Mouse (Mus musculus) erythroid progenitor cell, adult 5-6 weeks (primary cell): ENCODE data around the gene Gm17387. TPM values are rescaled to one million over a fixed set of nuclear protein-coding genes. Genes with fewer than 3 reads are reported as not detected.
A peak's percentile ranks its signal among the peaks of the same experiment; 100 is the strongest.

Experiments used
- ATAC-seq: replicated peaks from 2 replicates; pipeline ENCODE4 v1.8.0; 2016; ENCODE audit warnings: moderate number of reproducible peaks, mild to moderate bottlenecking, moderate TSS enrichment, inconsistent platforms; ENCODE audit not compliant: poor library complexity, low FRiP score, severe bottlenecking
- total RNA-seq, 2 experiments: library from RNA; stranded (forward) in 1 of 2; stranded (reverse) in 1 of 2; fragments of 150-400 nt in 1 of 2; fragments of 186-747, 209-891 nt in 1 of 2; gene quantifications; 2 replicates each; pipeline versions ENCODE4 v1.2.3 to v1.2.4; 2015 to 2017; ENCODE audit warnings: low replicate concordance in 2 of 2

Gene Gm17387
- total RNA-seq, 2 experiments from 2014 or later: not detected

DNA sequence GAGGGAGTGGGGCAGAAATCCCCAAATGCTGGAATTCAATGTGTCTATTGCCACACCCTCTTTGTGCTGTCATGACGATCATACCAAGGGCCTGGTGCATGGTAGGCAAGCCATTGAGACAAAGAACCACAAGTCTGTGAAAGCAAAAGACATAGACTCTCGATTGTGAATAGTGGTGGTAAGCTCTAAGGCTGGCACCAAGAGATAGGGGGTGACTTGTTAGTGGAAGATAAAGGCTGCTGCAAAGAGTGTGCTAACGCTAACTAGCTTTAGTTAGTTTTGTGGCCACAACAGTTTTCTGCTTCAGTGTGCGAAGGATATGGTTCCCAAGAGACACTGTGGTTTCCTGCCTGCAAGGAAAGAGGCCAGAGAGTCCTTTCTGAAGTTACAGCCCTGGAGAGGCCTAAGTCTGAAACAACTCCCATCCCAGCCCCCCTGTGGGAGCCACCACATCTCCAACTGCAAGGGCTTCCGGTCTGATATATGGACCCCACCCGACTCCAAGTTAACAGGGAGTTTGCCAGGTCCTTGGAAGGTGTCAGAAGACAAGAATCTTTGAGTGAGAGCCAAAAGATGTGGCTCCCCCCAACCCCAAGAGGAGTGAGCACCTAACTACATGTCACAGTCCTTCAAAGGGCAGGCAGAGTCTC is 18.1 kb downstream of the Gm17387 start:
- ATAC-seq: peak; percentile 62

DNA sequence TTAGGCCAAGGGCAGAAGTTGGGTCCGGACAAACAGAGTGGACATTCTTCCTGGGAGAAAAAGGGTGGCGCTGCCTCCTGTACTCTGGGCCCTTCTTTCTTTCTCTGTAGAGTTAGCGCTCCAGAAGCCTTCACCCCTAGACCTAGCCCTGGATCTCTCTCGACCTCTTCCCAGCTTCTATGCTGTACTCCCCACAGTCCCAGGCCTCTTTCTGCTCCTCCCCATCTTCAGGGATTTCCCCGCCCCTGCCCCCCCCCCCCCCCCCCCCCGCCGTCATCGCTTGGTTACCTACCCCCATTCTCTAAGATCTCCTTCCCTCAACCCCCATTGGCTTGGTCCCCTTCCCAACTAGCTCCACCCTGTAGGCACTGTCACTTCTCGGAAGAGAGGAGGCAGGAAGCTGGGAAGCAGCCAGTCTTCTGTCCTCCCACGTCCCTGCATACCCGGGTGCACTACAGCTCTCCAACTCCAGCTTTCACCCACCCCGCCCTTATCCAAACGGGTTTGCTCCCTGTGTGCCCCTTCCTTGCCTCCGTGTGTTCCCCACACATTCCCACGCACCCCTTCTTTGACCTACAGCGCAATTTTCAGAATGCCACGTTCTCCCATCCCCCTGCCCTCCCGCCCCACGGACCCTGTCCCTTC is 18.8 kb downstream of the Gm17387 start:
- ATAC-seq: no peak

DNA sequence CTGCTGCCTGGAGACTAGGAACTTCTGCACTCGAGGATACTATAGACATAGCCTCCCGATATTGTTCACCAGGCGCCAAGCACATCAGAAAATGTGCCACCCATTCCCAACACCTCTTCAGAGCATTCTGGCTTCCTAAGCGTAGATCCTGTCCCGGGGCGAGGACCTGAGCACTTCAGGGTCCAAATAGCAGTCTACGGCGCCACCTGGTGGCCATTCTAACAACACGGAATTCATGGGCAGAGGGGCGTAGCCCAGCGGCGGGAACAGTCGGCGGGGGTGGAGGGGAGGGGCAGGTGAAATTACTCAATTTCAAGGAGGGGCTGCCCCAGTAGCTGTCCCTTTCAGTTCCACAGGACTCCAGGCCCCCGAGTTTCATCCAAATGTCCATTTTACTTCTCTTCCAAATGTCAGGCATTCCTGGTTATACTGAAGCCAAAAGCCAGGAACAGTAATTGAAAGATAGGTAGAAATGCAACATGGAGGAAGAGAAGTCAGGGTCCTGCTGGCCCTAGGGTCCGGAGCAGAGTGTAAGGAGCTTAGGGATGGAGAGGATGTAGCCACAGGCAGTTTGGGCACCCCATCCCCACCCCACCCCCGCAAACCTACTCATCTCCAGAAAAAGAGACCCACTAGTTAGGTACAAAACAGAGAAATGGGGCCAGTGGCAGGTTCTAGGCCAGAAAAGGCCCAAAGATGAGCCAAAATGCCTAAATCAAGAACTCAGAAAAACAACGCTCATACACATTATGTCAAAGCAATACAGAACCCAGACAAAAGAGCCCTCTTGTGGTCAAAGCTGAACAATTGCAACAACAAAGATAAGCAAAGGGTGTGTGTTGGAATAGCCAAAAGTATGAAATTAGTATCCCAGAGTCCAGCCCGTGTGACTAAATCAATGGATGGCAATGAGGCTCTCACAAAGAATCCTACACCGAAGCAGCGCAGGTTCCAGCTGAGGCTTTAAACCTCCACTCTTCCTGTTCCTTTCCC is 19.6 kb downstream of the Gm17387 start:
- peak; percentile 76 for ATAC-seq

DNA sequence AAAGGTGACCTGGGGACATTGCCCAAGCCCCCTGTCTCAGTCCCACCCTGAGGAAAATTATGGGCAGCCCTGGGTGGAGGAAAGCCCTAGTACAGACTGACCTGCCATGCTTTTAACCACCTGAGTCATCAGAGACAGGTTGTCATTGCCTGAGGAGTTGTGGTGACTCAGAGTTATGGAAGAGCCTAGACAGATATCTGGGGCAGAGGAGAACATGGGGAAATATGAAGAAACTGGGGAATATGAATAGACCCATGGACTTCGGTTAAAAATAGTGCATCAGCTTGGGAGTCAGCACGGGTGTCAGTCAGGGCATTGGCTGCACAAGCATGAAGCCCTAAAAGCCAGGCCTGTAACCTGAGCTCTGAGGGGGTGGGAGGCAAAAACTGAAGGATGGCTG is 20.4 kb downstream of the Gm17387 start:
- no peak for ATAC-seq

DNA sequence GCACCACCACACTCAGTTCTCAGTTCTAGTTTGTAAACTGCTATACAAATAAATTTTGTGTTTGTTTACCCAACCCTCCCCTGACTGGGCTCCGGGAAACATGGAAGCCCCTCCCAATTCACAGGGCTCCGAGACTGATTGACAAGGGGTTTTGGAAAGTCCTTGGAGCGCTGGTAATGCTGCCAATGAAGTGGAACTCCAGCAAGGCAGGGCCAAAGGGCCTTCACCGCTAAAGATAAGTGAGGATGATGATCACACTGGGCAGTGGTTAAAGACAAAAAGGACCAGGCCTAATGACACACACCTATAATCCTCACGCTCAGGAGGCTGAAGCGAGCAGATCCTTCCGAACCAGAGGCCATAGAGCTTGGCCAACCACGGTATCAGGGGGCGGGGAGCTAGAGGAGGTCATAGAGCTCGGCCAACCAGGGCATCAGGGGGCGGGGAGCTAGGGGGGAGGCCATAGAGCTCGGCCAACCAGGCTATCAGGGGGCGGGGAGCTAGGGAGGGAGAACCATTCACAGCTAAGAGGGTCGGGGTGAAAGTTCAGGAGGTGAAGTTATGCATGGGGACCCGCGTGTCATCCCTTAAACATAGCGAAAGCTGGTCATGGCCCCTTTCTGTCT is 22.2 kb downstream of the Gm17387 start:
- ATAC-seq: no peak

DNA sequence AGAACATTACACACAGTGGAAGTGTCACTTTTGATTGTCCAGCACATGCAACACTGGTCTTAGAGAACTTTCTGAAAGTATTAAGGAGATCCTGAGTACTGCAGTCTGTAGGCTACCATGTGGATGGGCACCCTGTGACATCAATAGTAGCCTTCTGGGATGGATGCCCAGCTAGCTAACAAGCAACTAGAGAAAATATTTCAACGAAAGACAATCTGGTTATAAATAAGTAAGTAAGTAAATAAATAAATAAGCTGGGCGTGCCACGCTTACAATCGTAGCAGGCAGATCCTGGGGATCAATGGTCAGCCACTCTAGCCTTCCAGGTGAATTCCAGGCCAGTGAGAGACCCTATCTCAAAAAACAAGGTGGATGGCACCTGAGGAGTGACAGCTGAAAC is 23.1 kb downstream of the Gm17387 start:
- ATAC-seq: no peak

DNA sequence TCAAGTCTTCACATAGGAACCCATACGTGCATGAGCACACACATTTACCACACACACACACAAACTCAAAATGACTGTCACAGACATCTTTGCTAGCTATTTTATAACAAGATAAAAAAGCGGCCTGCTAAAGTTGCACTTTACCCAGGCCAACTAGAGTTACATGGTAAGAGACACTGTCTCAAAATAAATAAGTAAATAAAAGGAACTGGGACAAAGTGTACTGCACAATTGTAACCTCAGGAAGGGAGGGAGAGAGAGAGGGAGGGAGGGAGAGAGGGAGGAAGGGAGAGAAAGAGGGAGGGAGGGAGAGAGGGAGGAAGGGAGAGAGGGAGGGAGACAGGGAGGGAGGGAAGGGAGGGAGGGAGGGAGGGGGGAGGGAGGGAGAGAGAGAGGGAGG is 23.5 kb downstream of the Gm17387 start:
- ATAC-seq: no peak

DNA sequence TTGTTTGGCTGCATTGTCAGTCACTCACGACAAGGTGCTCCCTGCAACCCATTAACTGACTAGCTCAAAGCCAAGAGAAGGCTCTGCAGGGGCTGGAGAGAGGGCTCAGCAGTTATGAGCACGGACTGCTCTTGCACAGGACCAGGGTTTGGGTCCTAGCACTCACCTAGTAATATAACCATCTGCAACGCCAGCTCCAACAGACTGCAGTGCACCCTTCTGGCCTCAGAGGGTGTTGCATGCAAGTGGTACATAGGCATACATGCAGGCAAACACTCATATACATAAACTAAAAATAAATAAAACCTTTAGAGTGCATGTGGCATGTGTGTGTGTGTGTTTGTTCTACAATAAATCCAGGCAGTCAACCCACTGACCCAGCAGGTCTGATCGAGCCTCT is 26.9 kb downstream of the Gm17387 start:
- no peak for ATAC-seq

DNA sequence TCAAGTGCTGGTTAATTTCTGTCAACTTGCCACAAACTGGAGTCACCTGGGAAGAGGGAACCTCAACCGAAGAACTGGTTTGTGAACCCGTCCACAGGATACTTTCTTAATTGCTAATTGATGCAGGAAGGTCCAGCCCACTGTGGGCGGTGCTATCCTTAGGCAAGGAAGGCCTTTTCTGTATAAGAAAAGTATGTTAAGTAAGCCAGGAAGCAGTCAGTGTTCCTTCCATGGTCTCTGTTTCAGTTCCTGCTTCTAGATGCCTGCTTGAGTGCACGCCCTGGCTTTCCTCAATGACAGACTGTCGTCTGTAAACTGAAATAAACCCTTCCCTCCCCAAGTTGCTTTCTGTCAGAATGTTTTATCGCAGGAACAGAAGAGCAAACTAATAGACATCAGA is 28.0 kb downstream of the Gm17387 start:
- ATAC-seq: no peak

DNA sequence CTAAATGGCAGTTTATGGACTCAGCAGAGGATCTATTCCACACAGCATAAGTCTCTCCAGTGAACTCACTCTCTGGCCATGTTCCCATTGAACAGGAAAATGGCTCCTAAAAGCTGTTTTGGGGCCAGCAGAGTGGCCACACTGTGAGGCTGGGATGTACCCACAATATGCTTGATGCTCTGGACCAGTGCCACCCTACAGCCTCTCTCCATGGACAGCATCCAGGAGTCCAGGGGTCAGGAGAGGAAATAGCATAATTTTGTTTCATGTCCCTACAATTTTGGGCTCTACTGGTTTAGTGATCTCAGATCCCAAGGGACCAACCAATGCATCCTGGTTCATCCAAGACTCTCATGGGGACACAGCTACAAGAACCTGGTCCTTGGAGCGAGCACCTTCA is 28.6 kb downstream of the Gm17387 start:
- ATAC-seq: no peak

DNA sequence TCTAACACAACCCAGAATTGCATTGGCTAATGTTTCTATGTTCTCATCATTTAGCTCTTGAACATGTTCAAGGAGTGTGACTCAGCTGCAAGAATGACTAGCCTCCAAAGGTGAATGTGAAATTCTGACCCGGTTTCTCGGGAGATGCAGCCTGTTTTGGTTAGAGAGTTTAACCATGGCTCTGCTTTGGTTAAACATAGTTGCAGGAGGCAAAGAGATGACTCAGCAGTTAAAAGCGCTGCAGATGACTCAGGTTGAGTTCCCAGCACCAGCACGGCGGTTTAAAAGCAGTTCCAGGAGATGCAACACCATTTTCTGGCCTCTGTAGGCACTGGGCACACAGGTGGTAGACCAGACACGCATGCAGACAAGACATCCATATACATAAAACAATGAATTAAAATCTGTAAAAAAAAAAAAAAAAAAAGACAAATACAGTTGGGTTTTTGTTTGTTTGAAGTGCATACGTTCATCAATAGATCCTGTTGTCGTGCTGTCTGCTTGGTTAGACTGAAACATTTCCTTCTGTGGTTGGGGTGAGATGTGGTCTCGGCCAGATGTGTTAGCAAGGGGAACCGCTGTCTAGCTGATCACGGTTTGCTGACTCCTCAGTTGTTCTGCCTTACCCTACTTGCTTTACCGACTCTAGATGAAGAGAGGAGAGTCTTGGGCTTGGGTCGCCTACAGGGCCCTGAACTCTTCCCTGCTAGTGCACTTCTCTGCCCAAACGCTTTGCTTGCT is 29.8 kb downstream of the Gm17387 start:
- ATAC-seq: no peak

DNA sequence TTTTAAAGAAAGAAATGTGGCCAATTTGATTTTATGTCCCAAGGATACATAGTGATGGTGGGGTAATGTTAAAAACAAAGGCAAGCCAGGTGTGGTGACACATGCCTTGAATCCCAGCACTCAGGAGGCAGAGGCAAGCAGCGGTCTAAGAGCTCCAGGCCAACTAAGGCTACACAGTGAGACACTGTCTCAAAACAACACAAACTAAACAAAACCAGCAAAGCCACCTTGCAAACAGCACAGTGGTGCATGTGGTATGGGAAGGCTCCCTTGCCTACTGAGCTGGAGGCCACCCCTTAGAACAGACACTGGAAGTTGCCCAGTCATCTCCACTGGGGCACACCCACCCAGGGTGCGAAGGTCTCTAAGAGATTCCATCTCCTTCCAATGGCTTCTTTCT is 31.0 kb downstream of the Gm17387 start:
- ATAC-seq: no peak

DNA sequence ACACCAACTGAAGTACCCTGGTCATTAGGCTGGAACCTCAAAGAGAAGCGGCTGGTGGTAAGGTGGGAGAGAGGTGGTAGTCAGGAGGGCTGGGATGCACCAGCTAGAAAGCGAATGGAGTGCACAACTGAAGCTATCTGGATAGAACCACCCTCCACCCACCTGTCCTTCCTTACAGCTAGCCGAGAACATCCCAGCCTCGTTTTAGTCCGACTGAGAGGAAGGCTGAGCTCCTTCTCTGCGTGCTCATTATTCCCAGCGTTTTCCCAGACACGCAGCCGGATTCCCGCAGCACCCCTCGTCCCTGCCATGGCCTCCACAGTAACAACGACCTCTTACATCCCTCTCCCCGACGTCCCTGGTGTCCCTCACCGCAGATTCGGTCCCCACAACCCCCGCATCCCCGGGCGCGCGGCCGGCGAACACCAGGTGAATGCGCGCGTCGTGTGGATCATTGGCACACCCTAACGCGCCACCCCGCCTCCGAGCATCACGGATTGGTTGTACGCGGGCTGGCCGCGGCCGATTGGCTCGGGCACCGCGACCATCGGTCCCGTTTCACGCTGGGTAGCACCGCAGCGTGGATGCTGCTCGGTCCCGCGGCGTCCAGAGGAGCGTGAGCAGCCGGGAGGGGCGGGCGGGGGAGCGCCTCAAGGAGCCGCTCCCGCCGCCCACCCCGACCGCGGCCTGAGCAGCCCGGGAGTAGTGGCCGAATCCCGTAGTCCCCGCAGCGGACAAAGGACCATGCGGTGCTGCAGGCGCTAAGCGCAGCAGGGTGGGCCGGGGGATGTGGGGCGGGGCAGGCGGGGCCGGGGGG is 31.7 kb downstream of the Gm17387 start, which contains the start of gene B4galnt4:
B4galnt4 (plus strand) TSS at position 679 of the 817 bp plus-strand sequence.
- 0 out of 2 replicates have a peak, but pooled peaks have one; percentile 44 for ATAC-seq

DNA sequence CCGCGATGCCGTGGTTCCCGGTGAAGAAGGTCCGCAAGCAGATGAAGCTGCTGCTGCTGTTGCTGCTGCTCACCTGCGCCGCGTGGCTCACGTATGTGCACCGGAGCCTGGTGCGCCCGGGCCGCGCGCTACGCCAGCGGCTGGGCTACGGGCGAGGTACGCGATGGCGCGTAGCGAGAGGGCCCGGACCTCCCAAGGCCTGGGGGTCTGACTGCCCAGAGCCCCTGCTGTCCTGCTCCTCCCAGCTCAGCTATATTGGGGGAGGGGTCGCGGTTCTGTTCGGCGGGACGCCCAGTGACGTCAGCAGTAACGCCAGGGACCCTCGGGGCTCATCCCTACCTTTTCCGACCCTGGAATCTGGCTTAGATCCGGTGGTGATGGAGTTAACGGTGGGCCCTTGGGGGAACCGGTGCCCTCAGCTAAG is 32.4 kb downstream of the Gm17387 start:
- no peak for ATAC-seq

DNA sequence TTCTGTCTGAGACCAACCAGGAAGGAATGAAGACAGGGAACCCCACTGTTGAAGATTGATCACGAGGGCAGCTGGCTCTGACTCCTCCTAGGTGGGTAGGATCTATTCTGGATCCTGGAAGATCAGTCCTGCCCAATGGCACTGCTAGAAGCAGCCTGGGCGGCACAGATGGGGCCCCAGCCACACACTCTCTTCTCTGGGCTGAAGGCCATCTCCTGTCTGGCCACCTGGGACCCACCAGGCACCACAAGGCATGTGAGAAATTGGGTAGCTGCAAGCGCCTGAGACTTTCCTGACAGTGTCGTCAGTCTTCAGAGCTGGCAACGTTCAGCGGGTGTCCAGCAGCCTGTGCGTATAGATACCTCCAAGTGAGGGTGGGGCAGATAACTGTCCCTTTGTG is 33.6 kb downstream of the Gm17387 start:
- no peak for ATAC-seq

DNA sequence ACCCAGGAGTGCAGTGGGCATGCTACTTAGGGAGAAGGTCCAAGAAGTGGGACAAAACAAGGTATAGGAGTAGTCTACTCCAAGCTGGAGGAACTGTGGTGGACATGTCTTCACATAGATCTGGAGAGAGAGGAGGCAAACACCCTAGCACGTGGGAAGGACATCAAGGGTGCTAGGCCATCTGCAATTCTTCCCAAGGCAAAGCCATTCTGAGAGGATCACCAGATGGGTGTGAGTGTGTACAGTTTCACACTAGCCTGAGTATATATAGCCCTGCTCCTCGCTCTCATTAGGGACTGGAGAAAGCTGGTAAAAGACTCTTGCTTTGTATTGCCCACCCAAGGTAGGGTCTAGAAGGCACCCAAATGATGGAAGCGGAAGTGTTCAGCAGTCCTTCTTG is 34.4 kb downstream of the Gm17387 start:
- ATAC-seq: no peak

DNA sequence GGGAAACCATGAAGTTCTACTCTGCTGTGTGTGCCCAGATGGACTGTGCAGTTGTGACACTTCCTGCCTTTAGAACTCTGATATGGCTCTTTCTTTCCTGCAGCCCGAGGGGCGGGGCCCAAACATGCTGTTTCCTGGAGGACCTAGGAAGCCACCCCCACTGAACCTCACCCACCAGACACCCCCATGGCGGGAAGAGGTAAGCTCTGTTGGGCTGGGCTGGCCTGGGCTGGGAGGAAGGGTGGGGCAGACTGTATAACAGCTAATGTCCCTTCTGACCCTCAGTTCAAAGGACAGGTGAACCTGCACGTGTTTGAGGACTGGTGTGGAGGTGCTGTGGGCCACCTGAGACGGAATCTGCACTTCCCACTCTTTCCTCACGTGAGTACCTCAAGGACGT is 35.2 kb downstream of the Gm17387 start:
- ATAC-seq: no peak

DNA sequence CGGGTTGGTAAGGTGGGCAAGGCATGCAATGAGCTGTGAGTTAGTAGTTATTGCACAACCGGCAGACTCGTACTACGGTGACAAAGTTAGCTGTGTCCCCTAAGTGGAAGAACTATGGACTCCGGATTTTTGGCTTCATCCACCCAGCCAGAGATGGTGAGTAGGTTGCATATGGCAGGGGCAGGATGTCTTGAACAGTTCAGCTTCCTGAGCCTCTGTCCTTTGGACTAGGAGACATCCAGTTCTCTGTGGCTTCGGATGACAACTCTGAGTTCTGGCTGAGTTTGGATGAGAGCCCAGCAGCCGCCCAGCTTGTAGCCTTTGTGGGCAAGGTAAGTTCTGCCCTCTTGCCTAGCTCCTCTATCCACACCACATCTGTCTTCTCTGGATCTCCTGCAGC is 35.6 kb downstream of the Gm17387 start:
- no peak for ATAC-seq

DNA sequence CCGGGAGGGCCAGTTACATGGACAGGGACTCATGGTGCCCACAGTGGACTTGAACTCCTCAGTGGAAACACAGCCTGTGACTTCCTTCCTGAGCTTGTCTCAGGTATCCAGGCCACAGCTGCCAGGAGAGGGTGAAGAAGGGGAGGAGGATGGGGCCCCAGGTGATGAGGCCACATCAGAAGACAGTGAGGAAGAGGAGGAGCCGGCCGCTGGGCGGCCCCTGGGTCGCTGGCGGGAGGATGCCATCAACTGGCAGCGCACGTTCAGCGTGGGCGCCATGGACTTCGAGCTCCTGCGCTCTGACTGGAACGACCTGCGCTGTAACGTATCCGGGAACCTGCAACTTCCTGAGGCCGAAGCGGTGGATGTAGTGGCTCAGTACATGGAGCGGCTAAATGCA is 39.4 kb downstream of the Gm17387 start:
- ATAC-seq: no peak
